Mouse (Mus musculus): ENCODE measurements around the gene Resf1. TPM values are rescaled to one million over a fixed set of nuclear protein-coding genes. Genes with fewer than 3 reads are reported as not detected.

The Resf1 gene
- polyA plus RNA-seq, 1 experiment from 2014 or later: 34.8 TPM

GRCm38 (mm10) chr6:149307801-149308200, 1.4 kb upstream of the Resf1 start:
- Histone ChIP-seq H3K4me2 (ENCODE audit: low read length) (no peak overlapping the region), H3K27ac (ENCODE audit: low read length) (no peak overlapping the region), H3K9ac (replicated peaks; ENCODE audit: low read depth, low read length) (no peak overlapping the region), H3K27me3 (replicated peaks; ENCODE audit: control insufficient read depth, insufficient read depth, low read length) (no peaks in the 10 kb centered on the region), H3K9me3 (ENCODE audit: control insufficient read depth, low read length) (no peaks in the 10 kb centered on the region), H3K36me3 (ENCODE audit: control insufficient read depth, insufficient read depth) (no peaks in the 10 kb centered on the region), H3K4me1 (replicated peaks; ENCODE audit: control insufficient read depth, insufficient read depth, low read length) (peaks cover 13% of the 10 kb centered on the region), H3K4me3 (replicated peaks; ENCODE audit: low read length) (no peak overlapping the region)
- WGBS: 81% methylated on average over 2 of the region's 2 CpGs
- ATAC-seq: no peak

GRCm38 (mm10) chr6:149310226-149310625, 1.0 kb downstream of the Resf1 start:
- H3K4me3 ChIP-seq (replicated peaks; ENCODE audit: low read length): peak overlapping the region; percentile 96
- peaks cover 13% of the 10 kb centered on the region for H3K4me1 ChIP-seq (replicated peaks; ENCODE audit: control insufficient read depth, insufficient read depth, low read length)
- H3K4me2 ChIP-seq (ENCODE audit: low read length): peak overlapping the region; percentile 66
- peaks cover 6% of the 10 kb centered on the region; the same call in 1 of the 2 replicates for H3K36me3 ChIP-seq (ENCODE audit: control insufficient read depth, insufficient read depth)
- H3K9ac ChIP-seq (replicated peaks; ENCODE audit: low read depth, low read length): peak overlapping the region; percentile 99; the same call in 1 of the 2 replicates
- 58% methylated on average over 2 of the region's 2 CpGs for WGBS
- no peak for ATAC-seq
- no peak overlapping the region for H3K27ac ChIP-seq (ENCODE audit: low read length)
- H3K9me3 ChIP-seq (ENCODE audit: control insufficient read depth, low read length): no peaks in the 10 kb centered on the region
- no peaks in the 10 kb centered on the region for H3K27me3 ChIP-seq (replicated peaks; ENCODE audit: control insufficient read depth, insufficient read depth, low read length)

- Histone ChIP-seq H3K27ac (ENCODE audit: low read length) (no peak overlapping the region), H3K27me3 (replicated peaks; ENCODE audit: control insufficient read depth, insufficient read depth, low read length) (no peaks in the 10 kb centered on the region), H3K9ac (replicated peaks; ENCODE audit: low read depth, low read length) (no peak overlapping the region), H3K4me3 (replicated peaks; ENCODE audit: low read length) (no peak overlapping the region), H3K4me2 (ENCODE audit: low read length) (peak overlapping the region; percentile 66), H3K9me3 (ENCODE audit: control insufficient read depth, low read length) (no peaks in the 10 kb centered on the region), H3K36me3 (ENCODE audit: control insufficient read depth, insufficient read depth) (peaks cover 8% of the 10 kb centered on the region), H3K4me1 (replicated peaks; ENCODE audit: control insufficient read depth, insufficient read depth, low read length) (peaks cover 13% of the 10 kb centered on the region)
- ATAC-seq: no peak
- 81% methylated on average over 2 of the region's 2 CpGs for WGBS
Observed at GRCm38 (mm10) chr6:149311044-149311443, 1.8 kb downstream of the Resf1 start.

GRCm38 (mm10) chr6:149311778-149312177, 2.6 kb downstream of the Resf1 start:
- no peak overlapping the region for H3K4me3 ChIP-seq (replicated peaks; ENCODE audit: low read length)
- H3K4me2 ChIP-seq (ENCODE audit: low read length): no peak overlapping the region
- ATAC-seq: no peak
- no peak overlapping the region for H3K27ac ChIP-seq (ENCODE audit: low read length)
- 100% methylated on average over 1 of the region's 1 CpGs for WGBS
- no peaks in the 10 kb centered on the region for H3K9me3 ChIP-seq (ENCODE audit: control insufficient read depth, low read length)
- H3K9ac ChIP-seq (replicated peaks; ENCODE audit: low read depth, low read length): no peak overlapping the region
- H3K27me3 ChIP-seq (replicated peaks; ENCODE audit: control insufficient read depth, insufficient read depth, low read length): no peaks in the 10 kb centered on the region
- peaks cover 13% of the 10 kb centered on the region for H3K4me1 ChIP-seq (replicated peaks; ENCODE audit: control insufficient read depth, insufficient read depth, low read length)
- peaks cover 10% of the 10 kb centered on the region for H3K36me3 ChIP-seq (ENCODE audit: control insufficient read depth, insufficient read depth)

GRCm38 (mm10) chr6:149312221-149312620, 3.0 kb downstream of the Resf1 start:
- 73% methylated on average over 1 of the region's 1 CpGs for WGBS
- H3K9me3 ChIP-seq (ENCODE audit: control insufficient read depth, low read length): no peaks in the 10 kb centered on the region
- no peak for ATAC-seq
- H3K27me3 ChIP-seq (replicated peaks; ENCODE audit: control insufficient read depth, insufficient read depth, low read length): no peaks in the 10 kb centered on the region
- H3K36me3 ChIP-seq (ENCODE audit: control insufficient read depth, insufficient read depth): peaks cover 12% of the 10 kb centered on the region
- no peak overlapping the region for H3K4me2 ChIP-seq (ENCODE audit: low read length)
- H3K27ac ChIP-seq (ENCODE audit: low read length): no peak overlapping the region
- H3K4me3 ChIP-seq (replicated peaks; ENCODE audit: low read length): no peak overlapping the region
- no peak overlapping the region for H3K9ac ChIP-seq (replicated peaks; ENCODE audit: low read depth, low read length)
- H3K4me1 ChIP-seq (replicated peaks; ENCODE audit: control insufficient read depth, insufficient read depth, low read length): peaks cover 13% of the 10 kb centered on the region

GRCm38 (mm10) chr6:149314918-149315317, 5.7 kb downstream of the Resf1 start:
- Histone ChIP-seq H3K4me1 (replicated peaks; ENCODE audit: control insufficient read depth, insufficient read depth, low read length) (peaks cover 10% of the 10 kb centered on the region), H3K36me3 (ENCODE audit: control insufficient read depth, insufficient read depth) (peaks cover 24% of the 10 kb centered on the region), H3K9me3 (ENCODE audit: control insufficient read depth, low read length) (no peaks in the 10 kb centered on the region), H3K4me2 (ENCODE audit: low read length) (no peak overlapping the region), H3K27me3 (replicated peaks; ENCODE audit: control insufficient read depth, insufficient read depth, low read length) (no peaks in the 10 kb centered on the region), H3K9ac (replicated peaks; ENCODE audit: low read depth, low read length) (no peak overlapping the region), H3K27ac (ENCODE audit: low read length) (no peak overlapping the region), H3K4me3 (replicated peaks; ENCODE audit: low read length) (no peak overlapping the region)
- 43% methylated on average over 2 of the region's 2 CpGs for WGBS
- ATAC-seq: no peak

- no peaks in the 10 kb centered on the region for H3K4me1 ChIP-seq (replicated peaks; ENCODE audit: control insufficient read depth, insufficient read depth, low read length)
- no peaks in the 10 kb centered on the region for H3K27me3 ChIP-seq (replicated peaks; ENCODE audit: control insufficient read depth, insufficient read depth, low read length)
- WGBS: 93% methylated on average over 4 of the region's 4 CpGs
- peaks cover 62% of the 10 kb centered on the region for H3K36me3 ChIP-seq (ENCODE audit: control insufficient read depth, insufficient read depth)
- ATAC-seq: no peak
- no peak overlapping the region for H3K4me2 ChIP-seq (ENCODE audit: low read length)
- no peak overlapping the region for H3K27ac ChIP-seq (ENCODE audit: low read length)
- H3K4me3 ChIP-seq (replicated peaks; ENCODE audit: low read length): no peak overlapping the region
- H3K9ac ChIP-seq (replicated peaks; ENCODE audit: low read depth, low read length): no peak overlapping the region
- H3K9me3 ChIP-seq (ENCODE audit: control insufficient read depth, low read length): no peaks in the 10 kb centered on the region; the same call in 1 of the 2 replicates
Observed at GRCm38 (mm10) chr6:149323523-149324241, 14.5 kb downstream of the Resf1 start.

GRCm38 (mm10) chr6:149324242-149324633, 15.0 kb downstream of the Resf1 start:
- no peak overlapping the region for H3K9ac ChIP-seq (replicated peaks; ENCODE audit: low read depth, low read length)
- no peaks in the 10 kb centered on the region for H3K4me1 ChIP-seq (replicated peaks; ENCODE audit: control insufficient read depth, insufficient read depth, low read length)
- WGBS: 96% methylated on average over 6 of the region's 6 CpGs
- H3K27ac ChIP-seq (ENCODE audit: low read length): no peak overlapping the region
- H3K4me2 ChIP-seq (ENCODE audit: low read length): no peak overlapping the region
- no peak for ATAC-seq
- no peak overlapping the region for H3K4me3 ChIP-seq (replicated peaks; ENCODE audit: low read length)
- H3K27me3 ChIP-seq (replicated peaks; ENCODE audit: control insufficient read depth, insufficient read depth, low read length): no peaks in the 10 kb centered on the region
- no peaks in the 10 kb centered on the region; the same call in 1 of the 2 replicates for H3K9me3 ChIP-seq (ENCODE audit: control insufficient read depth, low read length)
- H3K36me3 ChIP-seq (ENCODE audit: control insufficient read depth, insufficient read depth): peaks cover 62% of the 10 kb centered on the region

GRCm38 (mm10) chr6:149329071-149329470, 19.9 kb downstream of the Resf1 start:
- WGBS: 90% methylated on average over 4 of the region's 4 CpGs
- H3K27ac ChIP-seq (ENCODE audit: low read length): no peak overlapping the region
- H3K36me3 ChIP-seq (ENCODE audit: control insufficient read depth, insufficient read depth): peaks cover 55% of the 10 kb centered on the region
- no peak overlapping the region for H3K4me3 ChIP-seq (replicated peaks; ENCODE audit: low read length)
- no peaks in the 10 kb centered on the region; the same call in none of the 2 replicates for H3K9me3 ChIP-seq (ENCODE audit: control insufficient read depth, low read length)
- no peak overlapping the region for H3K9ac ChIP-seq (replicated peaks; ENCODE audit: low read depth, low read length)
- H3K4me1 ChIP-seq (replicated peaks; ENCODE audit: control insufficient read depth, insufficient read depth, low read length): no peaks in the 10 kb centered on the region
- H3K4me2 ChIP-seq (ENCODE audit: low read length): no peak overlapping the region
- ATAC-seq: no peak
- no peaks in the 10 kb centered on the region for H3K27me3 ChIP-seq (replicated peaks; ENCODE audit: control insufficient read depth, insufficient read depth, low read length)

Data from forebrain, embryonic 16.5 days (tissue).